Mouse (Mus musculus): ENCODE data around the gene Tnrc6b.

GRCm38 (mm10) chr15:80736553-80736952, 25.4 kb downstream of the Tnrc6b start:
- TF ChIP-seq POLR2A (IDR thresholded peaks at IDR 0.05; ENCODE audit: insufficient read length, low read depth): no peak
- TF ChIP-seq POLR2AphosphoS2 (IDR thresholded peaks at IDR 0.05; ENCODE audit: insufficient read length, low read depth): no peak
- no peak for TF ChIP-seq TCF12 (IDR thresholded peaks at IDR 0.05; ENCODE audit: insufficient read depth, poor library complexity, severe bottlenecking)
- TF ChIP-seq CEBPB (IDR thresholded peaks at IDR 0.05; ENCODE audit: insufficient read depth, poor library complexity, severe bottlenecking): no peak
- TF ChIP-seq MYOD1 (IDR thresholded peaks at IDR 0.05; ENCODE audit: control insufficient read depth in 1 of 3, insufficient read length in 2 of 3, low read depth in 2 of 3): no peak
- no peak for TF ChIP-seq TCF3 (IDR thresholded peaks at IDR 0.05; ENCODE audit: insufficient read length, low read depth)
- no peak for TF ChIP-seq E2F4 (IDR thresholded peaks at IDR 0.05; ENCODE audit: insufficient read depth)
- TF ChIP-seq USF1 (IDR thresholded peaks at IDR 0.05; ENCODE audit: low read depth): no peak
- TF ChIP-seq MYOG (IDR thresholded peaks at IDR 0.05; ENCODE audit: control insufficient read depth in 1 of 3, insufficient read depth in 1 of 3, insufficient read length in 2 of 3, low read depth in 2 of 3): no peak
- TF ChIP-seq SRF (IDR thresholded peaks at IDR 0.05; ENCODE audit: control insufficient read depth, insufficient read length, low read depth): no peak
- TF ChIP-seq MAX (IDR thresholded peaks at IDR 0.05; ENCODE audit: low read depth): no peak
- no peak for TF ChIP-seq REST (IDR thresholded peaks at IDR 0.05; ENCODE audit: insufficient read depth, insufficient read length)
